Mouse (Mus musculus): ENCODE measurements around the gene Tmem161b. TPM values are rescaled to one million over a fixed set of nuclear protein-coding genes. Genes with fewer than 3 reads are reported as not detected.
"Not testable (repeated sequence)": the region's sequence is repeated elsewhere in the genome, so short reads cannot be mapped to it uniquely, and the experiment has no call there.

Tmem161b gene
- polyA plus RNA-seq (2015; fragmentation: Nextera tagmentation; extraction: Ambion mirVana), result 15.0 and 16.2 TPM in 2 replicates

DNA sequence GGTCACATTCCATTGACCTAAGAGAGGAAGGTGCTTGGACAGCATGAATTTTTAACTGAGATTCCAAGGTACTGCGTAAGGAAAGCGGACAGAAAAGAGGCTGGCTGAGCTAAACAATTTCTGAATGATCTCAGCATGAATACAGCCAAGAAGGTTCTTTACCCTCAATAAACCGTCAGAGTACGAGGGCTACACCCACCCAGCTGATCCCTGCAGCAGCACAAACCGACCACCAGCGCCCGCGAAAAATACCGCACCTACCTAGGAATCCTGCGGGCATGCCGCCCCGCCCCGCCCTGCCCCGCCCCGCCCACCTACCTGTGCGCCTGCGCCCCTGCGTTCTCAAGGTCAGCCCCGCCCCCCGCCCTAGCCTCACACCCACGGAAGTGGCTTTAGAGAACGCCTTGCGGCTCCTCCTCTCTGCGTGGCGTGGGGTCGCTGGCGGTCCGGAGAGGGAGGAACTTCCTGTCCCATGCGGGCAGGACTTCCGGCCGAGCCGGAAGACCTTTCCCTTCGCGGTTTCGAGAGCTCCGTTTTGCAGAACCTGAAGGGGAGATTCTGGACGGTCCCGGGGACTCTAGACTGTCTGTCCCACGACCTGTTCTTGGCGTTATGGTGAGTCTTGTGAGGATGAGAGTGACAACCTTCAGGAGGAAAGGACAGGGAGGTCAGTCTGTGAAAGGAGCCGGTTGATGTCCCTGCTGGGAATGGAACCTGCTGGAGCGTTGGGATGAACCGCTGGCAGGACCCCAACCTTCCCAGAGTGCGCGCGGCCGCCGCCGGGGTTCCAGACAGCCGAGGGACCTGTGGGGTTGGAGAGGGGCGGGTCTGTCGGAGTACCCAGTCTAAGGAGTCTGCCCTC, at the start of gene Tmem161b:
Gene Tmem161b (plus strand): TSS at position 477 of the 862 bp plus-strand sequence.
- H3K9ac ChIP-seq, result peak within 1 kb of the TSS; percentile 87
- peak; percentile 97 for ATAC-seq (ENCODE audit: insufficient number of reproducible peaks, insufficient read depth, low FRiP score, low TSS enrichment, low read depth)
- no peaks in the 10 kb centered on the region for H3K27me3 ChIP-seq
- H3K4me3 ChIP-seq, result peak within 1 kb of the TSS; percentile 82
- H3K4me2 ChIP-seq, result peak within 1 kb of the TSS; percentile 83
- H3K4me1 ChIP-seq, result peaks cover 7% of the 10 kb centered on the region
- WGBS, result under 1% methylated on average over 48 of the region's 52 CpGs
- no peaks in the 10 kb centered on the region for H3K36me3 ChIP-seq
- H3K27ac ChIP-seq, result peak within 1 kb of the TSS; percentile 73
- no peaks in the 10 kb centered on the region for H3K9me3 ChIP-seq

GRCm38 (mm10) chr13:84185835-84186234, 36.3 kb upstream of the Tmem161b start:
- H3K4me1 ChIP-seq; H3K4me2 ChIP-seq; H3K27me3 ChIP-seq; ATAC-seq (ENCODE audit: insufficient number of reproducible peaks, insufficient read depth, low FRiP score, low TSS enrichment, low read depth); H3K9me3 ChIP-seq; H3K4me3 ChIP-seq; H3K27ac ChIP-seq; H3K9ac ChIP-seq; H3K36me3 ChIP-seq: not testable (repeated sequence)

DNA sequence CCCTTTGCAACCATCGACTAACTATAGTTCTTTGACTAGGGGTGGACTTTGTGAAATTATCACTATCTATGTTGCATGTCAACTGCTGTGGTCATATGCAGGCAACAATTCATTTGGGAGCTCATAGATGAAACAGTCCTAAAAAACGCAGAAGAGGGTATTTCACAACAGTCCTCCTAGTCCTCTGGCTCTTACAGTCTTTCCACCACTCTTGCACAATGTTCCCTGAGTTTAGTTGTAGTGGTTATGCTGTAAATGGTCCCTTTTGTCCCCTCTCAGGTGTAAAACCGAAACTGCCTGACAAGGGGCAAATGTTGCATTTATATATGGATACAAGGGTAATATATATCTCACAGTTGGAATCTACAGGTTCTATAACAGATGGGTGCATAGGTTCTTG, 29.4 kb upstream of the Tmem161b start:
- ATAC-seq (ENCODE audit: insufficient number of reproducible peaks, insufficient read depth, low FRiP score, low TSS enrichment, low read depth), result no peak
- Histone ChIP-seq H3K27ac (no peak overlapping the region), H3K9me3 (no peaks in the 10 kb centered on the region), H3K4me1 (no peaks in the 10 kb centered on the region), H3K4me3 (no peak overlapping the region), H3K9ac (no peak overlapping the region), H3K4me2 (no peak overlapping the region), H3K36me3 (no peaks in the 10 kb centered on the region), H3K27me3 (no peaks in the 10 kb centered on the region)
- 75% methylated on average over 3 of the region's 3 CpGs for WGBS

DNA sequence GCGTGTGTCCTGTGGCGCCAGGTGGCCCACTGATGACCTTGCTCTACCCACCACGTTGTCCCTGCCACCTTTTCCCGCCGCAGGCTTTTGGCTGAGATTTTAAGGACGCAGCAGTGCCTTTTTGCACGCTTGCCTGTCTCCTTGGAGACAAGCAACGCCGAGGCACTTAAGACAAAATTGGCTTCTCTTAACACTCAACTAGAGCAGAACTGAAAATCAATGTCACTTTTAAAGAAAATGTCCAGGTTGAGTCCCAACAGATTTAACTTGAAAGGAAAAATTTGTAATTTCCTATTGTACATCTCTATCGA, 541 bp downstream of the Tmem161b start:
- Histone ChIP-seq H3K9me3 (no peaks in the 10 kb centered on the region), H3K4me2 (peak overlapping the region; percentile 83), H3K4me1 (peaks cover 7% of the 10 kb centered on the region), H3K27me3 (no peaks in the 10 kb centered on the region), H3K4me3 (peak overlapping the region; percentile 82), H3K36me3 (0 out of 2 replicates have a peak, but pooled peaks cover under 1% of the 10 kb centered on the region), H3K27ac (peak overlapping the region; percentile 73), H3K9ac (peak overlapping the region; percentile 87)
- 3% methylated on average over 10 of the region's 10 CpGs for WGBS
- no peak for ATAC-seq (ENCODE audit: insufficient number of reproducible peaks, insufficient read depth, low FRiP score, low TSS enrichment, low read depth)

DNA sequence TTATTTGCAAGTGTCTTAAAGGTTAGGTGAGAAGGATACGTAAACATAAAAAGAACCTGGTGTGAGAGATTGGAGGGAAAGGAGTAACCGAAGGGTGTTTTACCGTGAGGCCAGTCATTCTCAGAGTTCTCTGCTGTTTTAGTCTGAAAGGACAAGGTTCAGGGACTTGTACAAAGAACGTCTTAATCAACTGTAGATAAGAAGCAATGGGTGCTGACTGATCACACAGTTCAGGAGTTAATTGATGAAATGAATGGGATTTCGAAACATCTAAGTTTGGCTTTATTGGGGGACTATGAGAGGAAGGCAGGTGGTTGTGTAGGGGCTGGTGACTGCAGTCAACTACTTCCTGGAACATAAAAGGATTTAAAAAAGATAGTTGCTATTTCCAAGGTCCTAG, 922 bp downstream of the Tmem161b start:
- Histone ChIP-seq H3K4me2 (peak overlapping the region; percentile 83), H3K9me3 (no peaks in the 10 kb centered on the region), H3K27me3 (no peaks in the 10 kb centered on the region), H3K4me3 (peak overlapping the region; percentile 82), H3K27ac (no peak overlapping the region), H3K4me1 (peaks cover 7% of the 10 kb centered on the region), H3K36me3 (0 out of 2 replicates have a peak, but pooled peaks cover 3% of the 10 kb centered on the region), H3K9ac (peak overlapping the region; percentile 87)
- ATAC-seq (ENCODE audit: insufficient number of reproducible peaks, insufficient read depth, low FRiP score, low TSS enrichment, low read depth), result no peak
- WGBS, result 52% methylated on average over 5 of the region's 5 CpGs

DNA sequence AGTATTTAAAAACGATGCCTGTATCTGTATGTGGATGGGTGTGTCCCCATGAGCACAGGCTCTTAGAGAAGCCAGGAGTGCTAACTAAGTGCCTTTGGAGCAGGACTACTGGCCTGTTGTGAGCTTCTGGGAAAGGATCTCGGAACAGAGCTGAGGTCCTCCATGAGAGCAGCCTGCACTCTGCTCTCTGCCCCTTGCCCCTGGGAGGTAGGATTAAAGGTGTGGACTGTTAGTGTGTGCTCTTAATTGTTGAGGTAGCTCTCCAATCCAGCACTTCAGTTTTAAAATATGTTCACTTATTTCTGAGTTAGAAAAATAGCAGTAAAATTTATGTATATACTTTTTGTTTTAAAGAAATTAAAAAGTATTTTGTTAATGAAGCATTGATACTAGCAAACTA, 11.9 kb downstream of the Tmem161b start:
- ATAC-seq (ENCODE audit: insufficient number of reproducible peaks, insufficient read depth, low FRiP score, low TSS enrichment, low read depth), result no peak
- H3K27me3 ChIP-seq, result no peaks in the 10 kb centered on the region
- no peaks in the 10 kb centered on the region for H3K4me1 ChIP-seq
- peaks cover 22% of the 10 kb centered on the region for H3K9me3 ChIP-seq
- no peak overlapping the region for H3K9ac ChIP-seq
- no peak overlapping the region for H3K4me2 ChIP-seq
- H3K36me3 ChIP-seq, result peaks cover 13% of the 10 kb centered on the region
- 94% methylated on average over 2 of the region's 2 CpGs for WGBS
- H3K27ac ChIP-seq, result no peak overlapping the region
- H3K4me3 ChIP-seq, result no peak overlapping the region

DNA sequence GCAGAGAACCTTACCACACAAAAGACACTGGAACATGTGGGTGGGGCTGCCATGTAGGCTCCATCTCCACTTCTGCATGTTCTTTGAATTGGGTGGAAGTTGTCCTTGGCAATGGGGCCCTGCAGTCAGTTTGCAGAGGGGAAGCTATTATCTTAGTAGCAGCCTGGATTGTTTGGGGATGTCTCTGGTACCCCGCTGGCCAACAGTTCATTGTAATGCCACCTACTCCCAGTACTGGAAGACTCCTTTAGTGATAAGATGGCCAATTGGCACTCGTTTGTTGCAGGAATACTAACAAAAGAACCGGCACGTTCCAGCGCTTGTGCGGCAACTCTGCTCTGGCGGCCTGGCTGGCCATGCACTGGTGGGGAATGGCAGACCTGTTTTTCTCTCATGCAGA, 14.7 kb downstream of the Tmem161b start:
- H3K4me2 ChIP-seq, result no peak overlapping the region
- H3K9me3 ChIP-seq, result peaks cover 22% of the 10 kb centered on the region
- H3K27me3 ChIP-seq, result no peaks in the 10 kb centered on the region
- ATAC-seq (ENCODE audit: insufficient number of reproducible peaks, insufficient read depth, low FRiP score, low TSS enrichment, low read depth), result no peak
- 95% methylated on average over 7 of the region's 7 CpGs for WGBS
- H3K4me1 ChIP-seq, result no peaks in the 10 kb centered on the region
- H3K9ac ChIP-seq, result no peak overlapping the region
- peaks cover 13% of the 10 kb centered on the region for H3K36me3 ChIP-seq
- H3K4me3 ChIP-seq, result no peak overlapping the region
- no peak overlapping the region for H3K27ac ChIP-seq

DNA sequence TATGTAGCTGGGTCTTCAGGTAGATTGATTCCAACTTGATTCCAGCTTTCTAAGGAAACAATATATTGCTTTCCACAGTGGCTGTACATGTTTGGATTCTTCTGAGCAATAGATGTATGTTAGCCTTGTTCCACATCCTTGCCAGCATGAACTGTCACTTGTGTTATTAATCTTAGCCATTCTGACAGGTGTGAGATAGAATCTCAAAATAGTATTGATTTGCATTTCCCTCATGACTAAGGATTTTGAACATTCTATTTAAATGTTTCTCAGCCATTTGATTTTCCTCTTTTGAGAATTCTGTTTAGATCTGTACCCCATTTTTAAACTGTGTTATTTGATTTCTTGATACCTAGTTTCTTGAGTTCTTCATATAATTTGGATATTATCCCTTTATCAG, 16.1 kb downstream of the Tmem161b start:
- Histone ChIP-seq H3K27me3 (no peaks in the 10 kb centered on the region), H3K4me3 (no peak overlapping the region), H3K4me1 (no peaks in the 10 kb centered on the region), H3K27ac (no peak overlapping the region), H3K9me3 (peaks cover 22% of the 10 kb centered on the region), H3K36me3 (peaks cover 13% of the 10 kb centered on the region), H3K4me2 (no peak overlapping the region), H3K9ac (no peak overlapping the region)
- no peak for ATAC-seq (ENCODE audit: insufficient number of reproducible peaks, insufficient read depth, low FRiP score, low TSS enrichment, low read depth)

GRCm38 (mm10) chr13:84248065-84248464, 26.0 kb downstream of the Tmem161b start:
- ATAC-seq (ENCODE audit: insufficient number of reproducible peaks, insufficient read depth, low FRiP score, low TSS enrichment, low read depth), result no peak
- WGBS, result 84% methylated on average over 3 of the region's 3 CpGs
- Histone ChIP-seq H3K9me3 (no peaks in the 10 kb centered on the region), H3K27ac (no peak overlapping the region), H3K36me3 (no peaks in the 10 kb centered on the region), H3K9ac (no peak overlapping the region), H3K4me3 (no peak overlapping the region), H3K4me1 (no peaks in the 10 kb centered on the region), H3K4me2 (no peak overlapping the region), H3K27me3 (no peaks in the 10 kb centered on the region)

DNA sequence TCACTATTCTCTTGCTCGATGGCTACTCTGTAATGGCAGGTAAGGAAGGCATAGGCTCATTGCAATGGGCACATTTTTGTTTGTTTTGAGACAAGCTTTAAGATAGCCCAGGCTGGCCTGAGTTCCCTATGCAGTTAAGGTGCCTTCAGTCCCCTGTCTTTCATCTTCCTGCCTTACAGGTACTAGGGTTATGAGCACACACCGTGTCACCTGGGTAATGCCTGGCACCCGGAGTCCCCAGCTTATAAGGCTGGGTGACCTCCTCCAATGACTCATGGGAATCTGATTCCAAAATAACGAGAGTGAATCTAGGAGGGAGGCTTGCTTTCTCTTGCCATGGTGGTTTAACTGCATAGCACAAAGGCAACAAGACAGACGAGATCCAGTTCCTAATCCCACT, 29.2 kb downstream of the Tmem161b start:
- 68% methylated on average over 5 of the region's 5 CpGs for WGBS
- H3K27me3 ChIP-seq, result no peaks in the 10 kb centered on the region
- no peaks in the 10 kb centered on the region for H3K4me1 ChIP-seq
- no peak overlapping the region for H3K27ac ChIP-seq
- no peaks in the 10 kb centered on the region for H3K9me3 ChIP-seq
- no peak overlapping the region for H3K4me3 ChIP-seq
- no peaks in the 10 kb centered on the region for H3K36me3 ChIP-seq
- H3K4me2 ChIP-seq, result no peak overlapping the region
- ATAC-seq (ENCODE audit: insufficient number of reproducible peaks, insufficient read depth, low FRiP score, low TSS enrichment, low read depth), result no peak
- no peak overlapping the region for H3K9ac ChIP-seq

DNA sequence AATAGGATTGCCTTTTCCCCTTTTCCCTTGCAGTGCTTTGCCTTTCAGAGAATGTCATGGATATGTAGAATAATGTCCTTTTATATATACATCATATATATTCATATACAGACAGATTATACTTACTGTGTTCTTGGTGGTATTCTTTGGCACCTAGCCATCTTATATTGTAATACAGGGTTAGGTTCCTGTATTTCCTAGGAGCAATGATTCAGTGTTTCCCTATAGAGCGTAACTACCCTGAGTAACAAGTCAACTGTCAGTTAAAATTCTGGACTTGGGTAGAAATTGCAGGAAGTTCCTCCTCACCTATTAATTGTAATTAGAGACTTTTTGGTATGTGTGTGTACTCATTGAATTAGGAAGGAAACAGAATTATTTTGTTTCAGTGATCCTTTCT, 33.0 kb downstream of the Tmem161b start:
- no peaks in the 10 kb centered on the region for H3K27me3 ChIP-seq
- no peaks in the 10 kb centered on the region for H3K4me1 ChIP-seq
- H3K9me3 ChIP-seq, result no peaks in the 10 kb centered on the region
- no peak overlapping the region for H3K9ac ChIP-seq
- no peak overlapping the region for H3K27ac ChIP-seq
- no peak for ATAC-seq (ENCODE audit: insufficient number of reproducible peaks, insufficient read depth, low FRiP score, low TSS enrichment, low read depth)
- no peak overlapping the region for H3K4me2 ChIP-seq
- peaks cover 8% of the 10 kb centered on the region; the same call in 1 of the 2 replicates for H3K36me3 ChIP-seq
- no peak overlapping the region for H3K4me3 ChIP-seq
- 98% methylated on average over 1 of the region's 1 CpGs for WGBS

GRCm38 (mm10) chr13:84264418-84264817, 42.3 kb downstream of the Tmem161b start:
- 94% methylated on average over 1 of the region's 1 CpGs for WGBS
- peaks cover 40% of the 10 kb centered on the region for H3K36me3 ChIP-seq
- H3K4me3 ChIP-seq; ATAC-seq (ENCODE audit: insufficient number of reproducible peaks, insufficient read depth, low FRiP score, low TSS enrichment, low read depth); H3K4me2 ChIP-seq; H3K9me3 ChIP-seq; H3K27me3 ChIP-seq; H3K9ac ChIP-seq; H3K27ac ChIP-seq; H3K4me1 ChIP-seq: not testable (repeated sequence)
